Mouse (Mus musculus): ENCODE measurements at regions not wholly inside any gene's neighbourhood (a gene's known extent, or its start where the extent isn't known, plus 50 kb on each side); places are given as distances from the start of the nearest gene placed in this dataset.

GRCm38 (mm10) chr15:96915544-96915943, 140.2 kb downstream of the Slc38a4 start:
- WGBS, result 86% methylated on average over 10 of the region's 10 CpGs
- Histone ChIP-seq H3K4me3 (replicated peaks) (no peak overlapping the region), H3K27ac (no peak overlapping the region), H3K9me3 (no peaks in the 10 kb centered on the region), H3K4me1 (replicated peaks) (no peaks in the 10 kb centered on the region), H3K27me3 (no peaks in the 10 kb centered on the region), H3K36me3 (no peaks in the 10 kb centered on the region), H3K4me2 (replicated peaks) (no peak overlapping the region), H3K9ac (replicated peaks) (no peak overlapping the region)
- ATAC-seq, result no peak

GRCm38 (mm10) chr15:96914988-96915387, 140.8 kb downstream of the Slc38a4 start:
- H3K4me1 ChIP-seq (replicated peaks), result no peaks in the 10 kb centered on the region

GRCm38 (mm10) chr15:96905520-96905919, 150.2 kb downstream of the Slc38a4 start:
- WGBS, result 90% methylated on average over 4 of the region's 4 CpGs
- Histone ChIP-seq H3K36me3 (no peaks in the 10 kb centered on the region), H3K27ac (no peak overlapping the region), H3K4me1 (replicated peaks) (no peaks in the 10 kb centered on the region), H3K9ac (replicated peaks) (no peak overlapping the region), H3K27me3 (no peaks in the 10 kb centered on the region), H3K9me3 (no peaks in the 10 kb centered on the region), H3K4me3 (replicated peaks) (no peak overlapping the region), H3K4me2 (replicated peaks) (no peak overlapping the region)
- no peak for ATAC-seq

More at GRCm38 (mm10) chr15:96914988-96915387, 140.8 kb downstream of the Slc38a4 start:
- H3K27ac ChIP-seq, result no peak overlapping the region
- H3K4me2 ChIP-seq (replicated peaks), result no peak overlapping the region
- no peaks in the 10 kb centered on the region for H3K36me3 ChIP-seq
- no peaks in the 10 kb centered on the region for H3K9me3 ChIP-seq
- no peak overlapping the region for H3K4me3 ChIP-seq (replicated peaks)
- no peaks in the 10 kb centered on the region for H3K27me3 ChIP-seq
- WGBS, result 93% methylated on average over 6 of the region's 6 CpGs
- ATAC-seq, result no peak
- H3K9ac ChIP-seq (replicated peaks), result no peak overlapping the region

GRCm38 (mm10) chr15:96903461-96903860, 152.3 kb downstream of the Slc38a4 start:
- Histone ChIP-seq H3K27me3 (no peaks in the 10 kb centered on the region), H3K9me3 (no peaks in the 10 kb centered on the region), H3K4me1 (replicated peaks) (no peaks in the 10 kb centered on the region), H3K27ac (no peak overlapping the region), H3K4me3 (replicated peaks) (no peak overlapping the region), H3K9ac (replicated peaks) (no peak overlapping the region), H3K36me3 (no peaks in the 10 kb centered on the region), H3K4me2 (replicated peaks) (no peak overlapping the region)
- WGBS, result 95% methylated on average over 3 of the region's 3 CpGs
- no peak for ATAC-seq

GRCm38 (mm10) chr15:96902781-96903180, 153.0 kb downstream of the Slc38a4 start:
- no peaks in the 10 kb centered on the region for H3K9me3 ChIP-seq
- H3K27me3 ChIP-seq, result no peaks in the 10 kb centered on the region
- no peak for ATAC-seq
- no peak overlapping the region for H3K4me2 ChIP-seq (replicated peaks)
- H3K4me3 ChIP-seq (replicated peaks), result no peak overlapping the region
- 91% methylated on average over 8 of the region's 8 CpGs for WGBS
- H3K9ac ChIP-seq (replicated peaks), result no peak overlapping the region
- H3K4me1 ChIP-seq (replicated peaks), result no peaks in the 10 kb centered on the region
- no peak overlapping the region for H3K27ac ChIP-seq
- no peaks in the 10 kb centered on the region for H3K36me3 ChIP-seq

GRCm38 (mm10) chr15:96901616-96902015, 154.1 kb downstream of the Slc38a4 start:
- Histone ChIP-seq H3K4me1 (replicated peaks) (no peaks in the 10 kb centered on the region), H3K9ac (replicated peaks) (no peak overlapping the region), H3K4me3 (replicated peaks) (no peak overlapping the region), H3K9me3 (no peaks in the 10 kb centered on the region), H3K36me3 (no peaks in the 10 kb centered on the region), H3K27ac (no peak overlapping the region), H3K4me2 (replicated peaks) (no peak overlapping the region), H3K27me3 (no peaks in the 10 kb centered on the region)
- ATAC-seq, result no peak
- whole genome bisulfite sequencing, result 97% methylated on average over 9 of the region's 9 CpGs

- Histone ChIP-seq H3K9ac (replicated peaks) (no peak overlapping the region), H3K27me3 (no peaks in the 10 kb centered on the region), H3K27ac (no peak overlapping the region), H3K4me1 (replicated peaks) (no peaks in the 10 kb centered on the region), H3K36me3 (no peaks in the 10 kb centered on the region), H3K4me2 (replicated peaks) (no peak overlapping the region), H3K4me3 (replicated peaks) (no peak overlapping the region), H3K9me3 (no peaks in the 10 kb centered on the region)
- 90% methylated on average over 3 of the region's 3 CpGs for WGBS
- no peak for ATAC-seq
Observed at GRCm38 (mm10) chr15:96898285-96898684, 157.5 kb downstream of the Slc38a4 start.

GRCm38 (mm10) chr15:96884901-96885300, 170.9 kb downstream of the Slc38a4 start:
- Histone ChIP-seq H3K36me3 (no peaks in the 10 kb centered on the region), H3K4me3 (replicated peaks) (no peak overlapping the region), H3K27me3 (no peaks in the 10 kb centered on the region), H3K9ac (replicated peaks) (no peak overlapping the region), H3K4me2 (replicated peaks) (no peak overlapping the region), H3K4me1 (replicated peaks) (no peaks in the 10 kb centered on the region), H3K27ac (no peak overlapping the region), H3K9me3 (no peaks in the 10 kb centered on the region)
- WGBS, result 89% methylated on average over 10 of the region's 10 CpGs
- ATAC-seq, result no peak

GRCm38 (mm10) chr15:96883754-96884153, 172.0 kb downstream of the Slc38a4 start:
- Histone ChIP-seq H3K36me3 (no peaks in the 10 kb centered on the region), H3K4me1 (replicated peaks) (no peaks in the 10 kb centered on the region), H3K9ac (replicated peaks) (no peak overlapping the region), H3K4me3 (replicated peaks) (no peak overlapping the region), H3K27me3 (no peaks in the 10 kb centered on the region), H3K9me3 (no peaks in the 10 kb centered on the region), H3K4me2 (replicated peaks) (no peak overlapping the region), H3K27ac (no peak overlapping the region)
- 88% methylated on average over 10 of the region's 10 CpGs for WGBS
- ATAC-seq, result no peak

- no peaks in the 10 kb centered on the region for H3K4me1 ChIP-seq (replicated peaks)
- no peak overlapping the region for H3K4me2 ChIP-seq (replicated peaks)
- H3K9me3 ChIP-seq, result no peaks in the 10 kb centered on the region
- ATAC-seq, result no peak
- H3K36me3 ChIP-seq, result no peaks in the 10 kb centered on the region
- H3K27ac ChIP-seq, result no peak overlapping the region
- WGBS, result 90% methylated on average over 14 of the region's 14 CpGs
- H3K4me3 ChIP-seq (replicated peaks), result no peak overlapping the region
- H3K9ac ChIP-seq (replicated peaks), result no peak overlapping the region
- no peaks in the 10 kb centered on the region for H3K27me3 ChIP-seq
Observed at GRCm38 (mm10) chr15:96882211-96882610, 173.5 kb downstream of the Slc38a4 start.

GRCm38 (mm10) chr15:96881519-96882170, 174.1 kb downstream of the Slc38a4 start:
- 89% methylated on average over 9 of the region's 9 CpGs for WGBS
- H3K9me3 ChIP-seq, result no peaks in the 10 kb centered on the region
- H3K9ac ChIP-seq (replicated peaks), result no peak overlapping the region
- no peak for ATAC-seq
- H3K4me2 ChIP-seq (replicated peaks), result no peak overlapping the region
- H3K27ac ChIP-seq, result no peak overlapping the region
- no peak overlapping the region for H3K4me3 ChIP-seq (replicated peaks)
- H3K4me1 ChIP-seq (replicated peaks), result no peaks in the 10 kb centered on the region
- no peaks in the 10 kb centered on the region for H3K27me3 ChIP-seq
- no peaks in the 10 kb centered on the region for H3K36me3 ChIP-seq

GRCm38 (mm10) chr15:96880066-96880465, 175.7 kb downstream of the Slc38a4 start:
- Histone ChIP-seq H3K4me3 (replicated peaks) (no peak overlapping the region), H3K27ac (no peak overlapping the region), H3K9me3 (no peaks in the 10 kb centered on the region), H3K27me3 (no peaks in the 10 kb centered on the region), H3K9ac (replicated peaks) (no peak overlapping the region), H3K4me1 (replicated peaks) (no peaks in the 10 kb centered on the region), H3K4me2 (replicated peaks) (no peak overlapping the region), H3K36me3 (no peaks in the 10 kb centered on the region)
- WGBS, result 95% methylated on average over 11 of the region's 11 CpGs
- ATAC-seq, result no peak

- Histone ChIP-seq H3K27me3 (no peaks in the 10 kb centered on the region), H3K4me1 (replicated peaks) (no peaks in the 10 kb centered on the region), H3K9me3 (no peaks in the 10 kb centered on the region), H3K36me3 (no peaks in the 10 kb centered on the region), H3K4me2 (replicated peaks) (no peak overlapping the region), H3K9ac (replicated peaks) (no peak overlapping the region), H3K27ac (no peak overlapping the region), H3K4me3 (replicated peaks) (no peak overlapping the region)
- no peak for ATAC-seq
- WGBS, result 73% methylated on average over 4 of the region's 4 CpGs
Observed at GRCm38 (mm10) chr15:96878796-96879195, 177.0 kb downstream of the Slc38a4 start.
